Mouse (Mus musculus): Measurements from ENCODE around the gene Ndufa6. TPM values are rescaled to one million over a fixed set of nuclear protein-coding genes. Genes with fewer than 3 reads are reported as not detected.
"Not testable (repeated sequence)": the region's sequence is repeated elsewhere in the genome, so short reads cannot be mapped to it uniquely, and the experiment has no call there.

Gene Ndufa6
- total RNA-seq (2014; rRNA removed; ENCODE audit: low replicate concordance) = 397 and 531 TPM in 2 replicates
- polyA plus RNA-seq (2015; fragmentation: Nextera tagmentation; extraction: Ambion mirVana) = 1,167 and 1,291 TPM in 2 replicates

GRCm38 (mm10) chr15:82354126-82354945 is at the start of gene Ndufa6:
Gene Ndufa6 (minus strand): TSS chr15:82354322.
- DNase-seq (ENCODE audit: low spot score) = peak; percentile 100
- H3K27ac ChIP-seq (ENCODE audit: low read depth) = peak within 1 kb of the TSS; percentile 96
- peaks cover 18% of the 10 kb centered on the region for H3K4me1 ChIP-seq (ENCODE audit: control insufficient read depth, insufficient read depth)
- WGBS = 2% methylated on average over 54 of the region's 57 CpGs
- TF ChIP-seq CTCF (IDR thresholded peaks at IDR 0.05; ENCODE audit: low read depth) (peak; percentile 99), EP300 (IDR thresholded peaks at IDR 0.05; ENCODE audit: low read depth) (peak; percentile 67; the same call in 1 of the 2 replicates)
- H3K36me3 ChIP-seq (replicated peaks; ENCODE audit: control insufficient read depth, insufficient read depth, low read length) = peaks cover 18% of the 10 kb centered on the region
- H3K9me3 ChIP-seq (replicated peaks; ENCODE audit: control insufficient read depth, low read length) = no peaks in the 10 kb centered on the region
- peak within 1 kb of the TSS; percentile 99 for H3K9ac ChIP-seq (replicated peaks; ENCODE audit: low read depth, low read length)
- peak within 1 kb of the TSS; percentile 89 for H3K4me2 ChIP-seq (ENCODE audit: low read depth, low read length)
- H3K4me3 ChIP-seq (ENCODE audit: low read depth, low read length) = peak within 1 kb of the TSS; percentile 91
- no peaks in the 10 kb centered on the region for H3K27me3 ChIP-seq (ENCODE audit: control insufficient read depth, insufficient read depth, low read length)
- ATAC-seq (ENCODE audit: insufficient read depth, low read depth) = peak; percentile 99

GRCm38 (mm10) chr15:82403606-82404005 is 49.5 kb upstream of the Ndufa6 start:
- no peak for ATAC-seq (ENCODE audit: insufficient read depth, low read depth)
- DNase-seq (ENCODE audit: low spot score) = no peak
- WGBS = 91% methylated on average over 8 of the region's 9 CpGs
- H3K4me2 ChIP-seq (ENCODE audit: low read depth, low read length) = no peak overlapping the region
- H3K9ac ChIP-seq (replicated peaks; ENCODE audit: low read depth, low read length) = no peak overlapping the region
- no peaks in the 10 kb centered on the region for H3K27me3 ChIP-seq (ENCODE audit: control insufficient read depth, insufficient read depth, low read length)
- no peaks in the 10 kb centered on the region for H3K4me1 ChIP-seq (ENCODE audit: control insufficient read depth, insufficient read depth)
- H3K4me3 ChIP-seq (ENCODE audit: low read depth, low read length) = no peak overlapping the region
- H3K9me3 ChIP-seq (replicated peaks; ENCODE audit: control insufficient read depth, low read length) = no peaks in the 10 kb centered on the region
- no peaks in the 10 kb centered on the region for H3K36me3 ChIP-seq (replicated peaks; ENCODE audit: control insufficient read depth, insufficient read depth, low read length)
- no peak for TF ChIP-seq CTCF (IDR thresholded peaks at IDR 0.05; ENCODE audit: low read depth)
- no peak for TF ChIP-seq EP300 (IDR thresholded peaks at IDR 0.05; ENCODE audit: low read depth)
- H3K27ac ChIP-seq (ENCODE audit: low read depth) = no peak overlapping the region

GRCm38 (mm10) chr15:82402741-82403140 is 48.6 kb upstream of the Ndufa6 start:
- 84% methylated on average over 6 of the region's 6 CpGs for WGBS
- H3K9ac ChIP-seq (replicated peaks; ENCODE audit: low read depth, low read length) = no peak overlapping the region

GRCm38 (mm10) chr15:82402106-82402505 is 48.0 kb upstream of the Ndufa6 start:
- H3K9me3 ChIP-seq (replicated peaks; ENCODE audit: control insufficient read depth, low read length) = no peaks in the 10 kb centered on the region
- H3K4me2 ChIP-seq (ENCODE audit: low read depth, low read length) = no peak overlapping the region
- TF ChIP-seq EP300 (IDR thresholded peaks at IDR 0.05; ENCODE audit: low read depth) (no peak), CTCF (IDR thresholded peaks at IDR 0.05; ENCODE audit: low read depth) (no peak)

More at GRCm38 (mm10) chr15:82402741-82403140, 48.6 kb upstream of the Ndufa6 start:
- H3K9me3 ChIP-seq (replicated peaks; ENCODE audit: control insufficient read depth, low read length) = no peaks in the 10 kb centered on the region
- TF ChIP-seq CTCF (IDR thresholded peaks at IDR 0.05; ENCODE audit: low read depth) = no peak
- DNase-seq (ENCODE audit: low spot score) (no peak), ATAC-seq (ENCODE audit: insufficient read depth, low read depth) (no peak)
- H3K27me3 ChIP-seq (ENCODE audit: control insufficient read depth, insufficient read depth, low read length) = no peaks in the 10 kb centered on the region
- H3K36me3 ChIP-seq (replicated peaks; ENCODE audit: control insufficient read depth, insufficient read depth, low read length) = no peaks in the 10 kb centered on the region
- H3K4me3 ChIP-seq (ENCODE audit: low read depth, low read length) = no peak overlapping the region
- no peaks in the 10 kb centered on the region for H3K4me1 ChIP-seq (ENCODE audit: control insufficient read depth, insufficient read depth)
- H3K4me2 ChIP-seq (ENCODE audit: low read depth, low read length) = no peak overlapping the region
- no peak overlapping the region for H3K27ac ChIP-seq (ENCODE audit: low read depth)

DNA sequence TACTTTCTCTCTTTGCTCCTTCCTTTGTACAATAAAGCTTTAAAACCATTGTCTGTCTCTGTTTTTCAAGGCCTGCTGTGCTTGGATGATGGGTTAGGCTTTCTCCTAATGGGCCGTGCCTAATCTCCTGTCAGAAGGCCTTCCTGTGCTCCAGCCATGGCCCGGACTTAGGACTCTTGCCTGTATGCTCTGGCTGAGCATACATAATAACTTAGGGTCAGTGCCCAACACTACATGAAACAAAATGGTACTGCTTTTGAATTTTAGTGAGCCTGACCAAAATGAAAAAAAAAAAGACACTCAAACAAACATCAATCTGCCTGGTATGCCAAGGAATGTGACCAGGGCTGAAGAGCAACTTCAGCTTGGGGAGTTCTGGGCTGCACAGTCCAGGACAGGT is 47.4 kb upstream of the Ndufa6 start:
- no peak for TF ChIP-seq EP300 (IDR thresholded peaks at IDR 0.05; ENCODE audit: low read depth)
- no peak for TF ChIP-seq CTCF (IDR thresholded peaks at IDR 0.05; ENCODE audit: low read depth)

More at GRCm38 (mm10) chr15:82402106-82402505, 48.0 kb upstream of the Ndufa6 start:
- Histone ChIP-seq H3K4me1 (ENCODE audit: control insufficient read depth, insufficient read depth) (no peaks in the 10 kb centered on the region), H3K9ac (replicated peaks; ENCODE audit: low read depth, low read length) (no peak overlapping the region), H3K27ac (ENCODE audit: low read depth) (no peak overlapping the region), H3K4me3 (ENCODE audit: low read depth, low read length) (no peak overlapping the region), H3K27me3 (ENCODE audit: control insufficient read depth, insufficient read depth, low read length) (no peaks in the 10 kb centered on the region), H3K36me3 (replicated peaks; ENCODE audit: control insufficient read depth, insufficient read depth, low read length) (no peaks in the 10 kb centered on the region)
- DNase-seq (ENCODE audit: low spot score) (no peak), ATAC-seq (ENCODE audit: insufficient read depth, low read depth) (no peak)

GRCm38 (mm10) chr15:82395955-82396354 is 41.8 kb upstream of the Ndufa6 start:
- not testable (repeated sequence) for H3K36me3 ChIP-seq (replicated peaks; ENCODE audit: control insufficient read depth, insufficient read depth, low read length); H3K4me3 ChIP-seq (ENCODE audit: low read depth, low read length); H3K4me1 ChIP-seq (ENCODE audit: control insufficient read depth, insufficient read depth); H3K9ac ChIP-seq (replicated peaks; ENCODE audit: low read depth, low read length); H3K27ac ChIP-seq (ENCODE audit: low read depth); H3K27me3 ChIP-seq (ENCODE audit: control insufficient read depth, insufficient read depth, low read length); DNase-seq (ENCODE audit: low spot score); H3K4me2 ChIP-seq (ENCODE audit: low read depth, low read length); ATAC-seq (ENCODE audit: insufficient read depth, low read depth); H3K9me3 ChIP-seq (replicated peaks; ENCODE audit: control insufficient read depth, low read length)
- WGBS = 79% methylated on average over 3 of the region's 3 CpGs

More for the DNA sequence above, 47.4 kb upstream of the Ndufa6 start:
- ATAC-seq (ENCODE audit: insufficient read depth, low read depth) (no peak), DNase-seq (ENCODE audit: low spot score) (no peak)
- no peak overlapping the region for H3K4me3 ChIP-seq (ENCODE audit: low read depth, low read length)
- no peaks in the 10 kb centered on the region for H3K27me3 ChIP-seq (ENCODE audit: control insufficient read depth, insufficient read depth, low read length)
- no peak overlapping the region for H3K4me2 ChIP-seq (ENCODE audit: low read depth, low read length)
- no peaks in the 10 kb centered on the region for H3K36me3 ChIP-seq (replicated peaks; ENCODE audit: control insufficient read depth, insufficient read depth, low read length)
- H3K4me1 ChIP-seq (ENCODE audit: control insufficient read depth, insufficient read depth) = no peaks in the 10 kb centered on the region
- 77% methylated on average over 2 of the region's 2 CpGs for WGBS
- H3K27ac ChIP-seq (ENCODE audit: low read depth) = no peak overlapping the region
- no peak overlapping the region for H3K9ac ChIP-seq (replicated peaks; ENCODE audit: low read depth, low read length)
- no peaks in the 10 kb centered on the region for H3K9me3 ChIP-seq (replicated peaks; ENCODE audit: control insufficient read depth, low read length)

DNA sequence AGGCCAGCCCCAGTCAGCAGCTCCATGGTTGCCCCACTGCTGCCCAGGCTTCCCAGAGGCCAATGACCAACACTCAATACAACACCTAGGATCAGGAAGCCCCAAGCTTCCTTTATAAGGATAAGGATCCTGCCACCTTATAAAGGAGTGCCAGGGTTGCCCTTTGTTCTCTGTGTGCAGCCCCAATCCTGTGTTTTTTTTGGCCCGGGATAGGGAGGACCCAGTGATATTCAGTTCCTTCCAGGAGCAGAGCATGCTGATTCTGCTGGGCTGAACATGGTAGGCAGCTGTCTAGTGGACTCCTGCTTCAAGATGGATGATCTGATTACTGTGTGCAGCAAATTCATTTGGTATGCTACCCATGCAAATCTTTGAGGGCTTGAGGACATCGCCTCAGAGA is 39.8 kb upstream of the Ndufa6 start, which contains the start of gene Cyp2d11:
Gene Cyp2d11 (minus strand): TSS at position 101 of the 400 bp plus-strand sequence.
- not testable (repeated sequence) for ATAC-seq (ENCODE audit: insufficient read depth, low read depth); H3K4me2 ChIP-seq (ENCODE audit: low read depth, low read length); H3K4me3 ChIP-seq (ENCODE audit: low read depth, low read length); H3K9me3 ChIP-seq (replicated peaks; ENCODE audit: control insufficient read depth, low read length); H3K9ac ChIP-seq (replicated peaks; ENCODE audit: low read depth, low read length); DNase-seq (ENCODE audit: low spot score); H3K27ac ChIP-seq (ENCODE audit: low read depth); H3K4me1 ChIP-seq (ENCODE audit: control insufficient read depth, insufficient read depth); H3K36me3 ChIP-seq (replicated peaks; ENCODE audit: control insufficient read depth, insufficient read depth, low read length); H3K27me3 ChIP-seq (ENCODE audit: control insufficient read depth, insufficient read depth, low read length)
- 77% methylated on average over 2 of the region's 2 CpGs for WGBS

GRCm38 (mm10) chr15:82389916-82390315 is 35.8 kb upstream of the Ndufa6 start:
- H3K4me1 ChIP-seq (ENCODE audit: control insufficient read depth, insufficient read depth); DNase-seq (ENCODE audit: low spot score); H3K27me3 ChIP-seq (ENCODE audit: control insufficient read depth, insufficient read depth, low read length); H3K4me3 ChIP-seq (ENCODE audit: low read depth, low read length); H3K9ac ChIP-seq (replicated peaks; ENCODE audit: low read depth, low read length); H3K36me3 ChIP-seq (replicated peaks; ENCODE audit: control insufficient read depth, insufficient read depth, low read length); H3K27ac ChIP-seq (ENCODE audit: low read depth); H3K9me3 ChIP-seq (replicated peaks; ENCODE audit: control insufficient read depth, low read length); ATAC-seq (ENCODE audit: insufficient read depth, low read depth); H3K4me2 ChIP-seq (ENCODE audit: low read depth, low read length): not testable (repeated sequence)
- 87% methylated on average over 10 of the region's 10 CpGs for WGBS
